Mouse (Mus musculus) CH12.LX (cell line): ENCODE results near the gene Stk33. TPM values are rescaled to one million over a fixed set of nuclear protein-coding genes. Genes with fewer than 3 reads are reported as not detected.

Experiments
- DNase-seq: peaks from one replicate; pipeline ENCODE4 v3.0.0-alpha.2; 2013; ENCODE audit errors: extremely low read depth
- H3K27ac ChIP-seq: 2 replicates; pipeline ENCODE4 v1.5.1; 2012; ENCODE audit warnings: low read depth, mild to moderate bottlenecking, control low read depth, moderate library complexity; ENCODE audit not compliant: insufficient read depth
- H3K27me3 ChIP-seq: replicated peaks from 2 replicates; pipeline ENCODE3; 2012; ENCODE audit warnings: inconsistent platforms
- H3K36me3 ChIP-seq, 2 experiments: replicated peaks in 1 of 2; 2 replicates each; pipeline versions ENCODE3 to v1.6.1; 2012; ENCODE audit warnings: inconsistent platforms in 1 of 2, low read length in 1 of 2, mild to moderate bottlenecking in 1 of 2, mixed read lengths in 1 of 2, moderate library complexity in 1 of 2; ENCODE audit not compliant: control insufficient read depth in 1 of 2, insufficient read depth in 1 of 2
- H3K4me1 ChIP-seq, 2 experiments: 2 replicates each; pipeline ENCODE4 v1.6.1; 2012; ENCODE audit warnings: inconsistent platforms in 1 of 2, moderate library complexity in 1 of 2; ENCODE audit not compliant: insufficient read depth in 2 of 2, control insufficient read depth in 1 of 2
- H3K4me2 ChIP-seq: 2 replicates; pipeline ENCODE4 v1.6.1; 2012; ENCODE audit warnings: low read depth, mild to moderate bottlenecking, control low read depth; ENCODE audit not compliant: poor library complexity, insufficient read depth, severe bottlenecking
- H3K4me3 ChIP-seq, 3 experiments: fragments of 150-350 bp in 1 of 3; sonication (generic) in 1 of 3; replicated peaks in 1 of 3; 2 replicates each; pipeline versions ENCODE3 to v1.5.1; 2011 to 2012; ENCODE audit warnings: low read depth in 2 of 3, low read length in 2 of 3, mild to moderate bottlenecking in 2 of 3, moderate library complexity in 2 of 3, control low read depth in 1 of 3, improper control_type of control experiment in 1 of 3, inconsistent platforms in 1 of 3, mixed read lengths in 1 of 3; ENCODE audit not compliant: poor library complexity in 1 of 3
- H3K79me2 ChIP-seq: replicated peaks from 2 replicates; pipeline ENCODE4 v1.6.1; 2012; ENCODE audit warnings: mild to moderate bottlenecking, moderate library complexity; ENCODE audit not compliant: control insufficient read depth, poor library complexity, insufficient read depth, severe bottlenecking; ENCODE audit errors: extremely low read depth
- H3K9ac ChIP-seq: 2 replicates; pipeline ENCODE4 v1.6.1; 2012; ENCODE audit warnings: low read depth, mild to moderate bottlenecking, control low read depth, moderate library complexity; ENCODE audit not compliant: insufficient read depth
- H3K9me3 ChIP-seq: replicated peaks from 2 replicates; pipeline ENCODE3; 2012; ENCODE audit warnings: low read length, inconsistent platforms, mixed read lengths
- CHD2 ChIP-seq: IDR thresholded peaks from 2 replicates; pipeline ENCODE4 v1.6.1; 2011; ENCODE audit warnings: low read length, improper control_type of control experiment
- CTCF ChIP-seq, 2 experiments: IDR thresholded peaks in 1 of 2; conservative IDR thresholded peaks in 1 of 2; 2 replicates each; pipeline ENCODE4 v1.5.1; 2011 to 2012; ENCODE audit warnings: low read depth in 2 of 2, low read length in 2 of 2, improper control_type of control experiment in 1 of 2, inconsistent platforms in 1 of 2, mild to moderate bottlenecking in 1 of 2, moderate library complexity in 1 of 2
- EP300 ChIP-seq: IDR thresholded peaks from 2 replicates; pipeline ENCODE4 v1.6.1; 2011; ENCODE audit warnings: low read length, improper control_type of control experiment
- GABPA ChIP-seq: IDR thresholded peaks from 2 replicates; pipeline ENCODE4 v1.6.1; 2012; ENCODE audit warnings: low read depth, low read length, improper control_type of control experiment, inconsistent platforms; ENCODE audit not compliant: insufficient replicate concordance
- JUN ChIP-seq: IDR thresholded peaks from 2 replicates; pipeline ENCODE4 v1.6.1; 2011; ENCODE audit warnings: low read depth, mild to moderate bottlenecking, low read length, improper control_type of control experiment, moderate library complexity; ENCODE audit not compliant: insufficient read depth
- MAFK ChIP-seq: IDR thresholded peaks from 2 replicates; pipeline ENCODE4 v1.6.1; 2011; ENCODE audit warnings: low read length, improper control_type of control experiment; ENCODE audit not compliant: insufficient replicate concordance
- MXI1 ChIP-seq: IDR thresholded peaks from 2 replicates; pipeline ENCODE4 v1.6.1; 2011; ENCODE audit warnings: mild to moderate bottlenecking, low read depth, low read length, improper control_type of control experiment
- NELFE ChIP-seq: IDR thresholded peaks from 2 replicates; pipeline ENCODE4 v1.6.1; 2011; ENCODE audit warnings: low read depth, low read length, improper control_type of control experiment
- POLR2A ChIP-seq: IDR thresholded peaks from 2 replicates; pipeline ENCODE4 v1.6.1; 2011; ENCODE audit warnings: low read depth, mild to moderate bottlenecking, improper control_type of control experiment, low read length
- SIN3A ChIP-seq: IDR thresholded peaks from 2 replicates; pipeline ENCODE4 v1.6.1; 2012; ENCODE audit warnings: low read length, improper control_type of control experiment, inconsistent platforms
- SMC3 ChIP-seq: IDR thresholded peaks from 2 replicates; pipeline ENCODE4 v1.6.1; 2011; ENCODE audit warnings: low read depth, low read length, improper control_type of control experiment
- TBP ChIP-seq: conservative IDR thresholded peaks from 2 replicates; pipeline ENCODE4 v1.6.1; 2011; ENCODE audit warnings: low read depth, low read length, improper control_type of control experiment
- ZC3H11A ChIP-seq: IDR thresholded peaks from 2 replicates; pipeline ENCODE4 v1.6.1; 2012; ENCODE audit warnings: low read depth, mild to moderate bottlenecking, inconsistent platforms, low read length, improper control_type of control experiment
- ZKSCAN1 ChIP-seq: IDR thresholded peaks from 2 replicates; pipeline ENCODE4 v1.6.1; 2012; ENCODE audit warnings: low read depth, inconsistent platforms, low read length, improper control_type of control experiment, borderline replicate concordance
- ZNF384 ChIP-seq: IDR thresholded peaks from 2 replicates; pipeline ENCODE4 v1.6.1; 2012; ENCODE audit warnings: low read depth, low read length, improper control_type of control experiment, inconsistent platforms
- dilution Hi-C: fragments of 300-500 bp; cut with MboI; formaldehyde crosslinking; loops from 2 replicates; pipeline ENCODE4 v1.14.3; 2020; ENCODE audit warnings: low sequenced_read_pairs; ENCODE audit not compliant: extremely low pct_unique_long_range_greater_than_20kb, extremely low pct_ligation_motif_present
- in situ Hi-C: fragments of 300-500 bp; cut with MboI; formaldehyde crosslinking; loops from 3 replicates; pipeline ENCODE4 v1.14.3; 2019; ENCODE audit warnings: low sequenced_read_pairs, low pct_ligation_motif_present, low pct_unique_long_range_greater_than_20kb, mixed read lengths
- polyA plus RNA-seq: library from polyadenylated mRNA; unstranded; fragments of >175 nt; gene quantifications from 2 replicates; pipeline ENCODE4 v1.2.1, GENCODE M21; 2012; ENCODE audit warnings: low read depth; ENCODE audit not compliant: insufficient read length
- total RNA-seq, 2 experiments: library from RNA; depleted of rRNA; stranded (reverse); fragments of 300-350 nt in 1 of 2; fragments of >200 nt in 1 of 2; gene quantifications; 2 replicates each; pipeline ENCODE4 v1.2.3; 2012 to 2014

Stk33 gene
- total and polyA plus RNA-seq, 3 experiments: not detected

GRCm38 (mm10) chr7:109239346-109239745, 199.5 kb downstream of the Stk33 start:
- dilution Hi-C loops: no loop called here
- peaks cover under 1% of the 10 kb centered on the region for H3K9me3 ChIP-seq
- no peaks in the 10 kb centered on the region for H3K4me1 ChIP-seq
- H3K4me3 ChIP-seq: no peak overlapping the region
- H3K27ac ChIP-seq: no peak overlapping the region
- H3K9ac ChIP-seq: no peak overlapping the region
- H3K36me3 ChIP-seq: no peaks in the 10 kb centered on the region
- no peak for DNase-seq
- in situ Hi-C loops: loop anchor here (25.0 kb wide), 1 partner anchor 173 kb away; no protein-coding TSS in a partner anchor
- H3K79me2 ChIP-seq: no peaks in the 10 kb centered on the region
- TF ChIP-seq EP300: no peak
- TF ChIP-seq JUN: no peak
- no peak for TF ChIP-seq SMC3
- TF ChIP-seq CHD2: no peak
- TF ChIP-seq MXI1: no peak
- TF ChIP-seq ZNF384: no peak
- H3K4me2 ChIP-seq: no peak overlapping the region
- peaks cover 44% of the 10 kb centered on the region for H3K27me3 ChIP-seq

GRCm38 (mm10) chr7:109238724-109239123, 200.2 kb downstream of the Stk33 start:
- H3K36me3 ChIP-seq: no peaks in the 10 kb centered on the region

GRCm38 (mm10) chr7:109234882-109235640, 203.8 kb downstream of the Stk33 start:
- Histone ChIP-seq H3K9me3 (no peaks in the 10 kb centered on the region), H3K36me3 (no peaks in the 10 kb centered on the region), H3K27ac (no peak overlapping the region), H3K9ac (no peak overlapping the region), H3K79me2 (no peaks in the 10 kb centered on the region), H3K4me3 (no peak overlapping the region), H3K4me1 (no peaks in the 10 kb centered on the region), H3K4me2 (no peak overlapping the region), H3K27me3 (peaks cover 61% of the 10 kb centered on the region)
- no peak for TF ChIP-seq NELFE
- TF ChIP-seq ZC3H11A: no peak
- TF ChIP-seq POLR2A: no peak
- no peak for TF ChIP-seq SIN3A
- TF ChIP-seq TBP: no peak
- no peak for TF ChIP-seq ZKSCAN1
- TF ChIP-seq CTCF (conservative IDR thresholded peaks at IDR 0.05 in 1 of 2, IDR thresholded peaks at IDR 0.05 in 1 of 2; ENCODE audit: low read depth in 2 of 2, low read length in 2 of 2): no peak
- TF ChIP-seq MAFK: no peak
- no peak for TF ChIP-seq GABPA
- no peak for DNase-seq
- in situ Hi-C loops (loop anchor here (25.0 kb wide), 1 partner anchor 177 kb away; no protein-coding TSS in a partner anchor), dilution Hi-C loops (no loop called here)

More at GRCm38 (mm10) chr7:109238724-109239123, 200.2 kb downstream of the Stk33 start:
- DNase-seq: no peak
- dilution Hi-C loops (no loop called here), in situ Hi-C loops (loop anchor here (25.0 kb wide), 1 partner anchor 174 kb away; no protein-coding TSS in a partner anchor)
- Histone ChIP-seq H3K9ac (no peak overlapping the region), H3K27me3 (peaks cover 49% of the 10 kb centered on the region), H3K4me1 (no peaks in the 10 kb centered on the region), H3K4me2 (no peak overlapping the region), H3K4me3 (no peak overlapping the region), H3K79me2 (no peaks in the 10 kb centered on the region), H3K9me3 (no peaks in the 10 kb centered on the region), H3K27ac (no peak overlapping the region)
- no peak for TF ChIP-seq GABPA
- TF ChIP-seq MAFK: peak; percentile 88
